Mouse (Mus musculus) hematopoietic stem cell, adult 5-6 weeks (primary cell): ENCODE results near the gene Tmem45a. TPM values are rescaled to one million over a fixed set of nuclear protein-coding genes. Genes with fewer than 3 reads are reported as not detected.

Experiments
- ATAC-seq, 2 experiments: fragments of 125-278 bp in 1 of 2; replicated peaks in 1 of 2; 2 replicates each; pipeline ENCODE4 v1.8.0; 2016 to 2017; ENCODE audit warnings: inconsistent platforms in 2 of 2, mild to moderate bottlenecking in 2 of 2, moderate number of reproducible peaks in 2 of 2, low read depth in 1 of 2, moderate TSS enrichment in 1 of 2; ENCODE audit not compliant: low FRiP score in 2 of 2, poor library complexity in 2 of 2, severe bottlenecking in 2 of 2, insufficient read depth in 1 of 2, low TSS enrichment in 1 of 2
- total RNA-seq: library from RNA; stranded (forward); fragments of 172-1452, 232-1000 nt; gene quantifications from 2 replicates; pipeline ENCODE4 v1.2.3, GENCODE M21; 2017

The Tmem45a gene
- total RNA-seq, 1 experiment from 2014 or later = not detected

GRCm38 (mm10) chr16:56801370-56802109 lies 84.4 kb downstream of the Tmem45a start:
- peak in 1 of 2 experiments; percentile 58; a peak in 1 of 4 replicates for ATAC-seq

DNA sequence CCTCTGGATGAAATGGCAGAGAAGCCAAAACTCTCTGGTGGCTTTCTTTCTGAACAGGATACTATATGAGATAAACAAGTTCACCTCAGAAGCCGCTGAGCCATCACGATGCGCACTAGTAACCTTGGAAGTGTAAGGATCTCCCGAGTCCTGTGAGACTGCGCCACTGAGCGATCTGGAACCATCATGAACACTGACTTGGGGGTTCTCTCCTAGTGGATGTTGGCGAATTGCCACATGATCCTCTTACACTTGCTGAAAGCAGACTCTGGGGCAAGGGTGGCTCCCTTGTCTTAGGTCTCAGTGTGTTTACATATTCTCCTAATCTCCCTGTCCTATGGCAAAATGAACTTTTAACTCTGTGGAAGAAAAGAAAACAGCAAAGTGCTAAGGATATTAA lies 85.0 kb downstream of the Tmem45a start:
- no peak for ATAC-seq

- ATAC-seq = peak in 1 of 2 experiments; percentile 28; a peak in 2 of 4 replicates
These were observed 85.5 kb downstream of the Tmem45a start for GRCm38 (mm10) chr16:56800469-56800868.

GRCm38 (mm10) chr16:56799541-56800029 lies 86.4 kb downstream of the Tmem45a start:
- ATAC-seq = no peak

- no peak for ATAC-seq
These were observed 87.1 kb downstream of the Tmem45a start for GRCm38 (mm10) chr16:56798873-56799272.

DNA sequence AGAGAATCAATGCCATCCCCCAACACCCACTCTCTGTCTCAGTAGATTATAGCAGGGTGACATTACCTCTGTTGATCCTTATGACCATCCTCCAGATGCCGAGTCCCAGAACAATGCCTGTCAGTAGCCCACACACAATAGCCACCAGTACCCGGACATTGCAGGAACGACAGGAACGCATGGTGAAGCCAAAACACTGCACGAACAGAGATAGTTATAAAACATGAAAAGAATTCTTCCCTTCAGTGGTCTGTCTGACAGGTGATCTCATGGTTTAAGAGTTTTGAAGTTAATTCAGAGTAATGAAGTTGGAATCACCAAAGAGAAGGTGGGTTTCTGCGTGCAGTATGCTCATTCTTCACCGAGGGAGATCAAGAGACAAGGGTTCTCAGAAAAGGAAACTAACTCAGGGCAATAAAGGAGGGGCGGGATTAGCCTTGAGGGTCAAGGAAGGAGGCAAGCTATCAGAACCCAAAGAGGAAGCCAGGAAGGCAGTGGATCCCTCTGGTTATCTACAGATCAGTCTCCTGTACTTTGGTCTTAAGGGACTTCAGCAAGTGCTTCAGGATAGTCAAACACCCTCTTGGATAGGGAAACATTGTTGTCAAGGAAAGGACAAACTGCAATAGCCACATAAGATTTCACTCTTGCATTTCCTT lies 90.4 kb downstream of the Tmem45a start, which contains the start of gene Adgrg7:
Gene Adgrg7, minus strand, starts transcription at position 375 of the 659 bp plus-strand sequence.
- peak; percentile 60 to 62 for ATAC-seq

- 0 out of 4 replicates have a peak, but pooled peaks of 1 of the 2 experiments have one; percentile 35 for ATAC-seq
These were observed 91.4 kb downstream of the Tmem45a start for GRCm38 (mm10) chr16:56794383-56795144.

DNA sequence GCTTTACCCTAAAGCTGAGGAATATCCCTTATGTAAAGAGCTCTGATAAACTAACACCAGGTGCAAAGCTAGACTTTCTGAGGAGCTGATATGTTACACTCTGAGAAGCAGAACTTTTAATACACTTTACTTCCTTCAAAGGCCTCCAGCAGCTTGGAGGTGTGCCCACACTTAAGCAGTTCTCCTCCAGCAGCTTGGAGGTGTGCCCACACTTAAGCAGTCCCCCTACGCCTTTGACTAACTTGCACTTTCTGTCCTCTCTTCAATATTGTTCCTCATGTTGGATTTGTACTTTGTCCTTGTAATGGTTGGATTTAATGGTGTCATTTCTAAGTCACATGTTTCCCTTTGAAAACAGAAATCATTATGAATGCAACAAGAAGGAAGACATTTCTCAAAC lies 92.2 kb downstream of the Tmem45a start:
- peak; percentile 82 to 86 for ATAC-seq

DNA sequence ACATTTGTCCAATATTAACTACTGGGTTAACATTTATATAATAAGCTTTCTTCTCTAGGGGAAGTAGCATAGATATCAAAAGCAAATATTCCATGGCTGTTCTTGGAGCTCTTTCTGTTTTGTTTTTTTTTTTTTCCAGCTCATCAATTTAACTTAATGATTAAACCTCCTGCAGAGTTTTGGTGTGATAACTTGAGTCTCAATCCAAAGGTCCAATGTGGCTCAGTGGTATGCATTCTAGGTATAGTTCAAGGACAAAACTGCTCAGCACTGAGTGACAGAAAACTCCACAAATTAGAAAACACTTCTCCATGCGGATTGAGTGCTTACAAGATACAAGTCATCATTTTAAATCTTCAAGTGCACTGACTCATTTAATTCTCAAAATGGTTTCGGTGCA lies 100.0 kb downstream of the Tmem45a start:
- ATAC-seq = no peak

DNA sequence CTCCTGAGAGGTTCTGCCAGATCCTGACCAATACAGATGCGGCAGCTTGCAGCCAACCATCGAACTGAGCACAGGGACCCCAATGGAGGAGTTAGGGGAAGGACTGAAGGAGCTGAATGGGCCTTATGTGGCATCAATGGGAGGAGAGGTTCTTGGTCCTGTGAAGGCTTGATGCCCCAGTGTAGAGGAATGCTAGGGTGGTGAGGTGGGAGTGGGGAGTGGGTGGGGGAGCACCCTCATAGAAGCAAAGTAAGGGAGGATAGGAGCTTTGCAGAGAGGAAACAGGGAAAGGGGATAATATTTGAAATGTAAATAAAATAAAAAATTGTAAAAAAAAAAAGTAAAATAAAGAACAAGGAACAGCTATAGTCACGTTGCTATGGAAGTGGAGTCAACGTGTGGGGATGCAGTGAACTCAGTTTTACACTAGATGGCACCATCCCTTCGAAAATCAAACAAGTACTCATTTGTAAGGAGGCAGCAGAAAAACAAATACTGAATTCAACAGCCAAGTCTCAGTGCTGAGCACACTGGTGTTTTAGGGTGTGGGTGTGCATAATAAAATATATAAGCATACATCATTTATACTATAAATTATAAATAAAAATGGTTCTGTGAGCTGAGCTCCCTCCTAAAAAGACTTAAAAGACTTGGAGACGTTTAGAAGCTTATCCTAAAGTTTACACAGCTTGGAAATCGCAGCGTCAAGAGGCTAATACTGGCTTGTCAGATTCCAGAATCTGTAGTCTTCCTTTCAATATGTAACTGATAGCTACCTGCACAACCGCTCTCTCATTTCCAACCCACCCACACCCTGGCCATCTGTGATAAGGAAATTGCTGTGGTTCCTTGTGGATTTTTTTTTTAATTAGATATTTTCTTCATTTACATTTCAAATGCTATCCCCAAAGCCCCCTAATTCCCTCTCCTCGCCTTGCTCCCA lies 114.5 kb downstream of the Tmem45a start:
- ATAC-seq = peak; percentile 77 to 81

Other genes with a start within 250 kb of the Tmem45a start
- 39.9 and 55.2 TPM in 2 replicates for gene Tfg, start 168.7 kb downstream of the Tmem45a start, total RNA-seq
- 36.5 and 41.2 TPM in 2 replicates for gene Adgrg7, start 90.3 kb downstream of the Tmem45a start, total RNA-seq
- not detected in 2 replicates for gene Lnp1, start 41.9 kb upstream of the Tmem45a start, total RNA-seq
- gene Tmem45a2, start 185.2 kb upstream of the Tmem45a start, total RNA-seq = 0.30 and 0.88 TPM in 2 replicates
- gene Tomm70a, start 235.5 kb upstream of the Tmem45a start, total RNA-seq = 63.8 and 67.7 TPM in 2 replicates